Mouse (Mus musculus) cerebellum, adult 2 months (tissue): ENCODE results near the gene Rangrf.

Experiments
- CTCF ChIP-seq: fragments of 200-500 bp; IDR thresholded peaks from 2 replicates; pipeline ENCODE4 v1.5.1; 2011; ENCODE audit warnings: low read depth, mild to moderate bottlenecking, control low read depth, low read length, moderate library complexity, borderline replicate concordance; ENCODE audit not compliant: insufficient read depth
- POLR2A ChIP-seq: fragments of 200-500 bp; IDR thresholded peaks from 2 replicates; pipeline ENCODE4 v1.6.1; 2011; ENCODE audit warnings: low read length, control low read depth, borderline replicate concordance; ENCODE audit not compliant: insufficient read depth

DNA sequence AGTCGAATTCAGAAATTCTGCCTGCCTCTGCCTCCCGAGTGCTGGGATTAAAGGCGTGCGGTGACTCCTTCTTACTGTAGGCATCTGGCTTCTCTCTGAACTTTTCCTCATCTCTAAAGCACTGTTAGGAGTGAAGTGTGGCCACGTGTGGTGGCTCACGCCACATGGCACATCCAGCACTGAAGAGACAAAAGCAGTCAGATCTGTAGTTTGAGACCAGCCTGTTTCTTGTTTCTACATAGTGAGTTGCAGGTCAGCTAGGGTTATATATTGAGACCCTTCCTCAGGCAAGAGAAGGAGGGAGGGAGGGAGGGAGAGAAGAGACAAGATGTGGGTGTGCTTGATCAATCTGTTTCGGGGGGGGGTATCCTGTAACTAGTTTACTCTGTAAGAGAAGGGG lies at the start of gene Rangrf:
- TF ChIP-seq CTCF (no peak), POLR2A (no peak)
